Mouse (Mus musculus): Measurements from ENCODE around the gene Lyrm4. TPM values are rescaled to one million over a fixed set of nuclear protein-coding genes. Genes with fewer than 3 reads are reported as not detected.

The Lyrm4 gene
- polyA plus RNA-seq, 1 experiment from 2014 or later: 22.7 TPM

DNA sequence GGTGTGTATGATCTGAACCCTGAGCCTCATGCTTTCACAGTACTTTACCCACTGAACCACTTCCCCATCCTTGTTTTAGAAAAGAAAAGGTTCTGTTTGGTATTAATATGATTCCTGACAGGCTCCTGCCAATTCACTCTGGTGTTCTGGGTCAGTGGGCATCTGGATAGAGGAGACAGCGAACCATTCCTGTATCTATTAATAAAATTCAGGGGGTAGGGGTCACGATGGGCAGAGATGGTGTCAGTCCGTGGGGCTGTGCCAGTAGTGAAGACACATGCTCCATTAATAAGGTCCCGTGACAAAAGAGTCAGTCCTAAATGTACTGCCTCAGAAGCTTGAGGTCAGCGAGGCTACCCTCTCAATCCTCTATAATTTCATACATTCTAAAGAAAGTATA, 4.1 kb downstream of the Lyrm4 start:
- no peak for DNase-seq (ENCODE audit: low spot score)
- 87% methylated on average over 5 of the region's 5 CpGs for WGBS
- no peak overlapping the region for H3K4me3 ChIP-seq (ENCODE audit: low read depth, low read length)
- H3K9ac ChIP-seq (ENCODE audit: low read depth, low read length): no peak overlapping the region
- no peak for ATAC-seq (ENCODE audit: low FRiP score)
- no peaks in the 10 kb centered on the region for H3K27me3 ChIP-seq (ENCODE audit: control insufficient read depth, insufficient read depth, low read length)
- H3K4me1 ChIP-seq (replicated peaks; ENCODE audit: control insufficient read depth, insufficient read depth, low read length): no peaks in the 10 kb centered on the region
- H3K4me2 ChIP-seq (replicated peaks; ENCODE audit: low read depth, low read length): no peak overlapping the region
- no peaks in the 10 kb centered on the region for H3K9me3 ChIP-seq (ENCODE audit: control insufficient read depth, low read length)
- no peaks in the 10 kb centered on the region for H3K36me3 ChIP-seq (ENCODE audit: control insufficient read depth, insufficient read depth, low read length)
- no peak overlapping the region for H3K27ac ChIP-seq (ENCODE audit: low read depth, low read length)

DNA sequence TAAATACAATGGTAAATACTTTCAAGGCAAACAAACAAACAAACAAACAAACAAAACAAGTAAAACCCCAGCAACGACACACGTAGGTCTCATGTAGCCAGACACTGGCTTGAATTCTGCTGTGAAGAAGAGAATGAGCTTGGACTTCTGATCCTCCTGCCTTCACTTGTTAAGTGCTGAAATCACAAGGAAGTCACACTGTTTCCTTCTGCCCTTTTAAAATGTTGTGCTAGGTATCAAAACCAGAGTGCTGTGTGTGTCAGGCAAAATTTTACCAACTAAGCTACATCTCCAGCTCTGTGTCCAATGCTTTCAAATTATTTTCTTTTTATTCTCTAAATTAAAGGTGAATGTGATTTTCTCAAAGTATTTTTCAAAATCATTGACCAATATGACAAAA, 6.0 kb downstream of the Lyrm4 start:
- no peak overlapping the region for H3K4me2 ChIP-seq (replicated peaks; ENCODE audit: low read depth, low read length)
- H3K9ac ChIP-seq (ENCODE audit: low read depth, low read length): no peak overlapping the region
- WGBS: 84% methylated on average over 2 of the region's 2 CpGs
- H3K36me3 ChIP-seq (ENCODE audit: control insufficient read depth, insufficient read depth, low read length): no peaks in the 10 kb centered on the region
- H3K4me3 ChIP-seq (ENCODE audit: low read depth, low read length): no peak overlapping the region
- no peak for ATAC-seq (ENCODE audit: low FRiP score)
- no peak overlapping the region for H3K27ac ChIP-seq (ENCODE audit: low read depth, low read length)
- H3K4me1 ChIP-seq (replicated peaks; ENCODE audit: control insufficient read depth, insufficient read depth, low read length): no peaks in the 10 kb centered on the region
- DNase-seq (ENCODE audit: low spot score): no peak
- H3K27me3 ChIP-seq (ENCODE audit: control insufficient read depth, insufficient read depth, low read length): no peaks in the 10 kb centered on the region
- no peaks in the 10 kb centered on the region for H3K9me3 ChIP-seq (ENCODE audit: control insufficient read depth, low read length)

DNA sequence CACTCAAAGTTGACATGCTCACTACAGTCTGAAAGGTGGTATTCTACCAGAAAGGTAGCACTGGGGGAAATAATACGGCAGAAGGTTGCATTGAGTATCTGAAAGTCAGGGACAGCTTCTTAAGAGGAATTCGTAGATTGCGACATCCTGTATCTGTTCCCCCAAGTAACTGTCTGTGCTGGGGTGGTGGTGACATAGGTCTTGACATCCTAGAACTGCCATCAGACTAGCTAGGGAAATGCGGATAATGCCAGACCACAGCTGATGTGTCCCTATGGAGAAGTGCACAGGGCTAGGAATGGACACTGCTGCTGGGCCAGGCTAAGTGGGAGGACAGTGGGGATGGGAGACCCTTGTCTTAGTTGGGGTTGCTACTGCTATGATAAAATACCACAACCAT, 8.8 kb downstream of the Lyrm4 start:
- ATAC-seq (ENCODE audit: low FRiP score): no peak
- Histone ChIP-seq H3K27ac (ENCODE audit: low read depth, low read length) (no peak overlapping the region), H3K27me3 (ENCODE audit: control insufficient read depth, insufficient read depth, low read length) (no peaks in the 10 kb centered on the region), H3K36me3 (ENCODE audit: control insufficient read depth, insufficient read depth, low read length) (no peaks in the 10 kb centered on the region), H3K4me1 (replicated peaks; ENCODE audit: control insufficient read depth, insufficient read depth, low read length) (no peaks in the 10 kb centered on the region), H3K4me3 (ENCODE audit: low read depth, low read length) (no peak overlapping the region), H3K4me2 (replicated peaks; ENCODE audit: low read depth, low read length) (no peak overlapping the region), H3K9me3 (ENCODE audit: control insufficient read depth, low read length) (no peaks in the 10 kb centered on the region), H3K9ac (ENCODE audit: low read depth, low read length) (no peak overlapping the region)
- WGBS: 98% methylated on average over 4 of the region's 4 CpGs
- no peak for DNase-seq (ENCODE audit: low spot score)

DNA sequence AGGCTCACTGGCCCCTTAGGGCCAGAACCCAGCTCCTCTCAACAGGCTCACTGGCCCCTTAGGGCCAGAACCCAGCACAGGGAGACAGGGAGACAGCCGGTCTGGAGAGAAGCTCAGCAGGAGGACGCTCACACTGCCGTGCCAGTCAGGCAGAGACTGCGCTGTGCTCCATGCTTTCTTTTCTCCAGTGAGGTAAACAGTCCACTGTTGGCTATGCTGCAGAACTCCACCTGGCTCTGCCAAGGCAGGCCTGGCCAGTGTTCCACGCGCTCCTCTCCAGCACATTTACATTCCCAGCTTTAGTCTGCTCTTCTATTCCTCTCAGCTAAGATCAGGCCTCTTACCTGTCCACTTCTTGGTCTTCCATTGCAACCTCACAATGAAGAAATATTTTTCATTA, 11.7 kb downstream of the Lyrm4 start:
- Histone ChIP-seq H3K27ac (ENCODE audit: low read depth, low read length) (no peak overlapping the region), H3K9ac (ENCODE audit: low read depth, low read length) (no peak overlapping the region), H3K36me3 (ENCODE audit: control insufficient read depth, insufficient read depth, low read length) (no peaks in the 10 kb centered on the region), H3K4me3 (ENCODE audit: low read depth, low read length) (no peak overlapping the region), H3K27me3 (ENCODE audit: control insufficient read depth, insufficient read depth, low read length) (no peaks in the 10 kb centered on the region), H3K9me3 (ENCODE audit: control insufficient read depth, low read length) (no peaks in the 10 kb centered on the region), H3K4me2 (replicated peaks; ENCODE audit: low read depth, low read length) (no peak overlapping the region), H3K4me1 (replicated peaks; ENCODE audit: control insufficient read depth, insufficient read depth, low read length) (no peaks in the 10 kb centered on the region)
- no peak for ATAC-seq (ENCODE audit: low FRiP score)
- DNase-seq (ENCODE audit: low spot score): no peak
- WGBS: 78% methylated on average over 6 of the region's 6 CpGs

GRCm38 (mm10) chr13:36096684-36097383, 20.5 kb downstream of the Lyrm4 start:
- Histone ChIP-seq H3K4me3 (ENCODE audit: low read depth, low read length) (no peak overlapping the region), H3K9ac (ENCODE audit: low read depth, low read length) (no peak overlapping the region), H3K9me3 (ENCODE audit: control insufficient read depth, low read length) (no peaks in the 10 kb centered on the region), H3K36me3 (ENCODE audit: control insufficient read depth, insufficient read depth, low read length) (no peaks in the 10 kb centered on the region), H3K27ac (ENCODE audit: low read depth, low read length) (no peak overlapping the region), H3K4me1 (replicated peaks; ENCODE audit: control insufficient read depth, insufficient read depth, low read length) (no peaks in the 10 kb centered on the region), H3K4me2 (replicated peaks; ENCODE audit: low read depth, low read length) (no peak overlapping the region), H3K27me3 (ENCODE audit: control insufficient read depth, insufficient read depth, low read length) (no peaks in the 10 kb centered on the region)
- WGBS: 86% methylated on average over 5 of the region's 5 CpGs
- no peak for ATAC-seq (ENCODE audit: low FRiP score)
- DNase-seq (ENCODE audit: low spot score): no peak

GRCm38 (mm10) chr13:36088168-36088567, 29.2 kb downstream of the Lyrm4 start:
- no peak overlapping the region for H3K9ac ChIP-seq (ENCODE audit: low read depth, low read length)
- H3K27me3 ChIP-seq (ENCODE audit: control insufficient read depth, insufficient read depth, low read length): no peaks in the 10 kb centered on the region
- WGBS: 83% methylated on average over 4 of the region's 4 CpGs
- H3K4me2 ChIP-seq (replicated peaks; ENCODE audit: low read depth, low read length): no peak overlapping the region
- ATAC-seq (ENCODE audit: low FRiP score) (no peak), DNase-seq (ENCODE audit: low spot score) (no peak)
- H3K9me3 ChIP-seq (ENCODE audit: control insufficient read depth, low read length): no peaks in the 10 kb centered on the region
- no peaks in the 10 kb centered on the region for H3K4me1 ChIP-seq (replicated peaks; ENCODE audit: control insufficient read depth, insufficient read depth, low read length)
- no peaks in the 10 kb centered on the region for H3K36me3 ChIP-seq (ENCODE audit: control insufficient read depth, insufficient read depth, low read length)
- no peak overlapping the region for H3K27ac ChIP-seq (ENCODE audit: low read depth, low read length)
- no peak overlapping the region for H3K4me3 ChIP-seq (ENCODE audit: low read depth, low read length)

GRCm38 (mm10) chr13:36087427-36087826, 29.9 kb downstream of the Lyrm4 start:
- Histone ChIP-seq H3K27ac (ENCODE audit: low read depth, low read length) (no peak overlapping the region), H3K4me2 (replicated peaks; ENCODE audit: low read depth, low read length) (no peak overlapping the region), H3K9ac (ENCODE audit: low read depth, low read length) (no peak overlapping the region), H3K9me3 (ENCODE audit: control insufficient read depth, low read length) (no peaks in the 10 kb centered on the region), H3K4me1 (replicated peaks; ENCODE audit: control insufficient read depth, insufficient read depth, low read length) (no peaks in the 10 kb centered on the region), H3K36me3 (ENCODE audit: control insufficient read depth, insufficient read depth, low read length) (no peaks in the 10 kb centered on the region), H3K27me3 (ENCODE audit: control insufficient read depth, insufficient read depth, low read length) (no peaks in the 10 kb centered on the region), H3K4me3 (ENCODE audit: low read depth, low read length) (no peak overlapping the region)
- DNase-seq (ENCODE audit: low spot score) (no peak), ATAC-seq (ENCODE audit: low FRiP score) (no peak)
- WGBS: 96% methylated on average over 2 of the region's 2 CpGs

- ATAC-seq (ENCODE audit: low FRiP score): no peak
These were observed 30.5 kb downstream of the Lyrm4 start for GRCm38 (mm10) chr13:36086608-36087391.

GRCm38 (mm10) chr13:36085971-36086370, 31.4 kb downstream of the Lyrm4 start:
- no peaks in the 10 kb centered on the region for H3K9me3 ChIP-seq (ENCODE audit: control insufficient read depth, low read length)
- no peaks in the 10 kb centered on the region for H3K4me1 ChIP-seq (replicated peaks; ENCODE audit: control insufficient read depth, insufficient read depth, low read length)
- H3K36me3 ChIP-seq (ENCODE audit: control insufficient read depth, insufficient read depth, low read length): no peaks in the 10 kb centered on the region
- WGBS: 93% methylated on average over 3 of the region's 3 CpGs
- no peak for DNase-seq (ENCODE audit: low spot score)
- no peak overlapping the region for H3K4me3 ChIP-seq (ENCODE audit: low read depth, low read length)
- no peak overlapping the region for H3K9ac ChIP-seq (ENCODE audit: low read depth, low read length)
- no peak overlapping the region for H3K27ac ChIP-seq (ENCODE audit: low read depth, low read length)
- H3K4me2 ChIP-seq (replicated peaks; ENCODE audit: low read depth, low read length): no peak overlapping the region
- no peaks in the 10 kb centered on the region for H3K27me3 ChIP-seq (ENCODE audit: control insufficient read depth, insufficient read depth, low read length)
- no peak for ATAC-seq (ENCODE audit: low FRiP score)

More at GRCm38 (mm10) chr13:36086608-36087391, 30.5 kb downstream of the Lyrm4 start:
- no peak for DNase-seq (ENCODE audit: low spot score)
- H3K27ac ChIP-seq (ENCODE audit: low read depth, low read length): no peak overlapping the region
- H3K27me3 ChIP-seq (ENCODE audit: control insufficient read depth, insufficient read depth, low read length): no peaks in the 10 kb centered on the region
- H3K4me3 ChIP-seq (ENCODE audit: low read depth, low read length): no peak overlapping the region
- no peak overlapping the region for H3K4me2 ChIP-seq (replicated peaks; ENCODE audit: low read depth, low read length)
- 91% methylated on average over 5 of the region's 5 CpGs for WGBS
- H3K9ac ChIP-seq (ENCODE audit: low read depth, low read length): no peak overlapping the region
- no peaks in the 10 kb centered on the region for H3K36me3 ChIP-seq (ENCODE audit: control insufficient read depth, insufficient read depth, low read length)
- no peaks in the 10 kb centered on the region for H3K9me3 ChIP-seq (ENCODE audit: control insufficient read depth, low read length)
- no peaks in the 10 kb centered on the region for H3K4me1 ChIP-seq (replicated peaks; ENCODE audit: control insufficient read depth, insufficient read depth, low read length)
